Mouse (Mus musculus): ENCODE results near the gene A830031A19Rik. TPM values are rescaled to one million over a fixed set of nuclear protein-coding genes. Genes with fewer than 3 reads are reported as not detected.

A830031A19Rik gene
- polyA plus RNA-seq, 1 experiment, result not detected

GRCm38 (mm10) chr11:24094086-24094487 lies 19.2 kb upstream of the A830031A19Rik start:
- Histone ChIP-seq H3K4me3 (ENCODE audit: low read depth, low read length) (no peak overlapping the region), H3K9me3 (replicated peaks; ENCODE audit: control insufficient read depth, insufficient read depth, low read length, poor library complexity, severe bottlenecking) (no peaks in the 10 kb centered on the region), H3K27ac (ENCODE audit: insufficient read depth, low read length) (no peak overlapping the region), H3K9ac (ENCODE audit: low read depth, poor library complexity, severe bottlenecking) (no peak overlapping the region), H3K27me3 (ENCODE audit: control insufficient read depth, insufficient read depth, low read length, poor library complexity, severe bottlenecking) (no peaks in the 10 kb centered on the region; the same call in none of the 2 replicates), H3K4me1 (ENCODE audit: control insufficient read depth, insufficient read depth, low read length) (no peaks in the 10 kb centered on the region), H3K36me3 (ENCODE audit: control insufficient read depth, insufficient read depth, low read length, poor library complexity, severe bottlenecking) (no peaks in the 10 kb centered on the region)
- TF ChIP-seq CTCF (IDR thresholded peaks at IDR 0.05; ENCODE audit: low read depth, low read length) (no peak), EP300 (IDR thresholded peaks at IDR 0.05; ENCODE audit: insufficient read depth, low read depth, low read length) (no peak), POLR2A (IDR thresholded peaks at IDR 0.05; ENCODE audit: insufficient read depth, low read length) (no peak)

- Histone ChIP-seq H3K27me3 (ENCODE audit: control insufficient read depth, insufficient read depth, low read length, poor library complexity, severe bottlenecking) (peaks cover 2% of the 10 kb centered on the region), H3K9ac (ENCODE audit: low read depth, poor library complexity, severe bottlenecking) (no peak overlapping the region), H3K4me3 (ENCODE audit: low read depth, low read length) (no peak overlapping the region), H3K4me1 (ENCODE audit: control insufficient read depth, insufficient read depth, low read length) (no peaks in the 10 kb centered on the region), H3K27ac (ENCODE audit: insufficient read depth, low read length) (no peak overlapping the region), H3K36me3 (ENCODE audit: control insufficient read depth, insufficient read depth, low read length, poor library complexity, severe bottlenecking) (no peaks in the 10 kb centered on the region), H3K9me3 (replicated peaks; ENCODE audit: control insufficient read depth, insufficient read depth, low read length, poor library complexity, severe bottlenecking) (no peaks in the 10 kb centered on the region)
- TF ChIP-seq CTCF (IDR thresholded peaks at IDR 0.05; ENCODE audit: low read depth, low read length) (no peak), POLR2A (IDR thresholded peaks at IDR 0.05; ENCODE audit: insufficient read depth, low read length) (no peak), EP300 (IDR thresholded peaks at IDR 0.05; ENCODE audit: insufficient read depth, low read depth, low read length) (no peak)
Measured at GRCm38 (mm10) chr11:24092618-24093017, 17.8 kb upstream of the A830031A19Rik start.

- H3K36me3 ChIP-seq (ENCODE audit: control insufficient read depth, insufficient read depth, low read length, poor library complexity, severe bottlenecking), result no peaks in the 10 kb centered on the region
- no peak overlapping the region for H3K27ac ChIP-seq (ENCODE audit: insufficient read depth, low read length)
- TF ChIP-seq EP300 (IDR thresholded peaks at IDR 0.05; ENCODE audit: insufficient read depth, low read depth, low read length) (no peak), POLR2A (IDR thresholded peaks at IDR 0.05; ENCODE audit: insufficient read depth, low read length) (no peak), CTCF (IDR thresholded peaks at IDR 0.05; ENCODE audit: low read depth, low read length) (no peak)
- no peaks in the 10 kb centered on the region for H3K9me3 ChIP-seq (replicated peaks; ENCODE audit: control insufficient read depth, insufficient read depth, low read length, poor library complexity, severe bottlenecking)
- H3K4me3 ChIP-seq (ENCODE audit: low read depth, low read length), result no peak overlapping the region
- no peak overlapping the region for H3K9ac ChIP-seq (ENCODE audit: low read depth, poor library complexity, severe bottlenecking)
- H3K4me1 ChIP-seq (ENCODE audit: control insufficient read depth, insufficient read depth, low read length), result no peaks in the 10 kb centered on the region
- H3K27me3 ChIP-seq (ENCODE audit: control insufficient read depth, insufficient read depth, low read length, poor library complexity, severe bottlenecking), result peaks cover 6% of the 10 kb centered on the region
Measured at GRCm38 (mm10) chr11:24091393-24092080, 16.7 kb upstream of the A830031A19Rik start.

GRCm38 (mm10) chr11:24090443-24090842 lies 15.6 kb upstream of the A830031A19Rik start:
- no peaks in the 10 kb centered on the region for H3K36me3 ChIP-seq (ENCODE audit: control insufficient read depth, insufficient read depth, low read length, poor library complexity, severe bottlenecking)
- H3K4me3 ChIP-seq (ENCODE audit: low read depth, low read length), result no peak overlapping the region
- H3K9ac ChIP-seq (ENCODE audit: low read depth, poor library complexity, severe bottlenecking), result no peak overlapping the region
- peaks cover 6% of the 10 kb centered on the region for H3K27me3 ChIP-seq (ENCODE audit: control insufficient read depth, insufficient read depth, low read length, poor library complexity, severe bottlenecking)
- TF ChIP-seq EP300 (IDR thresholded peaks at IDR 0.05; ENCODE audit: insufficient read depth, low read depth, low read length), result no peak
- no peak for TF ChIP-seq POLR2A (IDR thresholded peaks at IDR 0.05; ENCODE audit: insufficient read depth, low read length)
- no peak for TF ChIP-seq CTCF (IDR thresholded peaks at IDR 0.05; ENCODE audit: low read depth, low read length)
- no peaks in the 10 kb centered on the region for H3K9me3 ChIP-seq (replicated peaks; ENCODE audit: control insufficient read depth, insufficient read depth, low read length, poor library complexity, severe bottlenecking)
- H3K27ac ChIP-seq (ENCODE audit: insufficient read depth, low read length), result no peak overlapping the region
- H3K4me1 ChIP-seq (ENCODE audit: control insufficient read depth, insufficient read depth, low read length), result no peaks in the 10 kb centered on the region

- Histone ChIP-seq H3K27ac (ENCODE audit: insufficient read depth, low read length) (no peak overlapping the region), H3K4me1 (ENCODE audit: control insufficient read depth, insufficient read depth, low read length) (no peaks in the 10 kb centered on the region), H3K9ac (ENCODE audit: low read depth, poor library complexity, severe bottlenecking) (no peak overlapping the region), H3K4me3 (ENCODE audit: low read depth, low read length) (no peak overlapping the region), H3K9me3 (replicated peaks; ENCODE audit: control insufficient read depth, insufficient read depth, low read length, poor library complexity, severe bottlenecking) (no peaks in the 10 kb centered on the region), H3K27me3 (ENCODE audit: control insufficient read depth, insufficient read depth, low read length, poor library complexity, severe bottlenecking) (peaks cover 10% of the 10 kb centered on the region), H3K36me3 (ENCODE audit: control insufficient read depth, insufficient read depth, low read length, poor library complexity, severe bottlenecking) (no peaks in the 10 kb centered on the region)
- no peak for TF ChIP-seq EP300 (IDR thresholded peaks at IDR 0.05; ENCODE audit: insufficient read depth, low read depth, low read length)
Measured at GRCm38 (mm10) chr11:24087069-24087468, 12.2 kb upstream of the A830031A19Rik start.

- Histone ChIP-seq H3K4me3 (ENCODE audit: low read depth, low read length) (no peak overlapping the region), H3K36me3 (ENCODE audit: control insufficient read depth, insufficient read depth, low read length, poor library complexity, severe bottlenecking) (no peaks in the 10 kb centered on the region), H3K27ac (ENCODE audit: insufficient read depth, low read length) (no peak overlapping the region), H3K9ac (ENCODE audit: low read depth, poor library complexity, severe bottlenecking) (no peak overlapping the region), H3K27me3 (ENCODE audit: control insufficient read depth, insufficient read depth, low read length, poor library complexity, severe bottlenecking) (peaks cover 10% of the 10 kb centered on the region), H3K4me1 (ENCODE audit: control insufficient read depth, insufficient read depth, low read length) (no peaks in the 10 kb centered on the region), H3K9me3 (replicated peaks; ENCODE audit: control insufficient read depth, insufficient read depth, low read length, poor library complexity, severe bottlenecking) (no peaks in the 10 kb centered on the region)
- TF ChIP-seq EP300 (IDR thresholded peaks at IDR 0.05; ENCODE audit: insufficient read depth, low read depth, low read length) (no peak), CTCF (IDR thresholded peaks at IDR 0.05; ENCODE audit: low read depth, low read length) (no peak)
Measured at GRCm38 (mm10) chr11:24085986-24086385, 11.1 kb upstream of the A830031A19Rik start.

Data from ES-Bruce4 (cell line).